Mouse (Mus musculus): ENCODE measurements around the gene Wdr70. TPM values are rescaled to one million over a fixed set of nuclear protein-coding genes. Genes with fewer than 3 reads are reported as not detected.

Gene Wdr70
- polyA plus RNA-seq, 1 experiment from 2014 or later, result 34.0 TPM

DNA sequence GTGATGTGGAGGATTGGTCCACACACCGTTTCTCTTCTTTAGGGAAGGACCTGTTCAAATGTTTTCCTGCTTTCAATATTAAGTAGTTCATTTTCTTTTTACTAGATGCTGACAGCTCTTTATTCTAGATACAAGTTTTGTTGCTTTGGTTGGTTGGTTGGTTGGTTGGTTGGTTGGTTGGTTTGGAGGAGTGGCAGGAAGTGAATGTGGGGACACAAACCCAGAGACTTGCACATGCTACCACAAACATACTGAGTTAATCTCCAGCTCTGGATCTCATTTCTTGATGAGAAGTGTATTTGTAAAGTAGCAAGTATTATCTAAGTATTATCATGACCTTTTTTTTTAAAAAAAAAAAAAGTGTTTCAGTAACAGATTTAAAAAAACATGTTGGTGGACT, 120.4 kb downstream of the Wdr70 start:
- Histone ChIP-seq H3K4me3 (no peak overlapping the region), H3K36me3 (peaks cover 6% of the 10 kb centered on the region; the same call in 1 of the 2 replicates), H3K4me2 (no peak overlapping the region), H3K4me1 (replicated peaks) (no peaks in the 10 kb centered on the region), H3K27me3 (no peaks in the 10 kb centered on the region), H3K27ac (no peak overlapping the region), H3K9me3 (replicated peaks) (no peaks in the 10 kb centered on the region), H3K9ac (no peak overlapping the region)
- 92% methylated on average over 1 of the region's 1 CpGs for WGBS
- no peak for ATAC-seq (replicated peaks; ENCODE audit: insufficient number of reproducible peaks, insufficient read depth, low FRiP score, low read depth)

DNA sequence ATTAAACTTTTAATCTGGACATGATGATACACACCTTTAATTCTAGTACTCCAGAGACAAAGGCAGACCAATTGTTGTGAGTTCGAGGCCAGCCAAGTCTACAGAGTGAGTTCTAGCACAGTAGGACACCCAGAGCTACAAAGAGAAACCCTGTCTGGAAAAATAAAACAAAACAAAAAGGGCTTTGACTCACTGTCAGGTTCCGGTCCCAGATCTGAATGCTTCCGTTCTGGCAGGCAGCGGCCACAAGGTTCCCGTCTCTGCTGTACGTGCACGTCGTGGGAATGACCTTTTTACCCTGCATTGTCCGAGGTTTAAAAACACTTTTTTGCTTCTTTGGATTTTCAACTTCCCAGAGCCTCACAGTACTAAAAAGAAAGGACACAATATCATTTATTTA, 122.2 kb downstream of the Wdr70 start:
- Histone ChIP-seq H3K27me3 (no peaks in the 10 kb centered on the region), H3K9me3 (replicated peaks) (no peaks in the 10 kb centered on the region), H3K4me2 (no peak overlapping the region), H3K9ac (no peak overlapping the region), H3K4me3 (no peak overlapping the region), H3K4me1 (replicated peaks) (no peaks in the 10 kb centered on the region), H3K27ac (no peak overlapping the region), H3K36me3 (peaks cover 6% of the 10 kb centered on the region; the same call in 1 of the 2 replicates)
- no peak for ATAC-seq (replicated peaks; ENCODE audit: insufficient number of reproducible peaks, insufficient read depth, low FRiP score, low read depth)
- 76% methylated on average over 9 of the region's 9 CpGs for WGBS

DNA sequence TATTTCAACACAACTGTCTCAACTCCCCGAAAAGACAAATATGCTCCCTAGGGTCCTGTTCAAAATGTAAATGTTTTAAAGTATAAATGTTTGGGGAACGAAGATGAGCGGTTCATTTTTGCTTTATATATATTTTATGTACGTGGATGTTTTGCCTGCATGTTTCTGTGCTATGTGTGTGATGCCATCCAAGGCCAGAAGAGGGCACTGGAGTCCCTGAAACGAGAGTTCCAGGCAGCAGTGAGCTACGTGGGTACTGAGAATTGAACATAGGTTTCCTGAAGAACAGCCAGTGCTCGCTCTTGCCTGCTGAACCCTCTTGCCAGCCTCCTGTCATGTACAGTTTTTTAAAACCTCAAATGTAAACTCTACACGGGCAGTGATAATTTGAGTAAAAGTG, 124.6 kb downstream of the Wdr70 start:
- WGBS, result 83% methylated on average over 8 of the region's 8 CpGs
- H3K9me3 ChIP-seq (replicated peaks), result no peaks in the 10 kb centered on the region
- H3K36me3 ChIP-seq, result peaks cover 6% of the 10 kb centered on the region; the same call in 1 of the 2 replicates
- H3K4me2 ChIP-seq, result no peak overlapping the region
- no peak overlapping the region for H3K27ac ChIP-seq
- no peaks in the 10 kb centered on the region for H3K4me1 ChIP-seq (replicated peaks)
- no peaks in the 10 kb centered on the region for H3K27me3 ChIP-seq
- no peak overlapping the region for H3K9ac ChIP-seq
- H3K4me3 ChIP-seq, result no peak overlapping the region
- no peak for ATAC-seq (replicated peaks; ENCODE audit: insufficient number of reproducible peaks, insufficient read depth, low FRiP score, low read depth)

DNA sequence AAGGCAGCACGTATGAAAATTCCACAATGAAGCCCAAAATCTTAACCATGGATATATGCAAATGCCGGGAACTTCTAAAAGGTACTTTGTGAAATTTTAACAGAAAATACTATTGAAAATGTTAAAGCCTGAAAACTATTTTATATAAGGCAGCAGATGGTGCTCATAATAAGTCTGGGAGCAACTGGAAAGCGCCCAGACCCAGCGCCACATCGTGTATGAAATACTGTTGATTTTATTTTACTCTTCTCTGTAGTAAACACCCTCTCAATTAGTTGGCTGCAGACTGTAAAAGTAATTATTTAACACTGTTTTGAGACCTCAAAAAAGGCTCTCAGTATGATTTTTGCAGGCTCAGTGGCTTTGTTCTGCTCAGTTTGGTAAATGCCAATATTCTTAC, 126.5 kb downstream of the Wdr70 start:
- H3K4me2 ChIP-seq, result no peak overlapping the region
- H3K4me3 ChIP-seq, result no peak overlapping the region
- H3K27ac ChIP-seq, result no peak overlapping the region
- no peaks in the 10 kb centered on the region for H3K9me3 ChIP-seq (replicated peaks)
- ATAC-seq (replicated peaks; ENCODE audit: insufficient number of reproducible peaks, insufficient read depth, low FRiP score, low read depth), result no peak
- H3K27me3 ChIP-seq, result no peaks in the 10 kb centered on the region
- no peak overlapping the region for H3K9ac ChIP-seq
- H3K36me3 ChIP-seq, result peaks cover 6% of the 10 kb centered on the region; the same call in 1 of the 2 replicates
- 89% methylated on average over 5 of the region's 5 CpGs for WGBS
- no peaks in the 10 kb centered on the region for H3K4me1 ChIP-seq (replicated peaks)

DNA sequence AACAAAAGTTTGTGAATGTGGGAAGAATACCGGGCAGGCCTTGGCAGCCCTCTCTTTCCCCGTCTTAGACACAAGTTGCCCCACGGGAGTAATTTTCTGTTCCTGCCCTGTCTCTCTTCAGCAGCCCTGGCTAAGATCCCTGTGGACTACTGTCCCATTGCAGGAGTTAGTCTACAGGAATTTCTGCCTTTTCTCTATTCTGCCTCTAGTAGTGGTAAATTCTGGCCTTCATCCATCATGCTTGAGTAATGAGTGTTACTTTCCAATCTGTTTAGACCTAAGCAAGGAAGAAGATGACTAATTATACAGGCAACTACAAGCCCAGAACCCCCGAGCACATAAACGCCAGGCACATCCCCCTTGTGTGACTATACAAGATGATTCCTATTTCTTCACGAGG, 136.2 kb downstream of the Wdr70 start:
- ATAC-seq (replicated peaks; ENCODE audit: insufficient number of reproducible peaks, insufficient read depth, low FRiP score, low read depth), result no peak
- Histone ChIP-seq H3K9ac (no peak overlapping the region), H3K9me3 (replicated peaks) (no peaks in the 10 kb centered on the region), H3K4me3 (no peak overlapping the region), H3K4me1 (replicated peaks) (no peaks in the 10 kb centered on the region), H3K27ac (no peak overlapping the region), H3K27me3 (no peaks in the 10 kb centered on the region), H3K4me2 (no peak overlapping the region), H3K36me3 (no peaks in the 10 kb centered on the region)
- WGBS, result 81% methylated on average over 6 of the region's 6 CpGs

DNA sequence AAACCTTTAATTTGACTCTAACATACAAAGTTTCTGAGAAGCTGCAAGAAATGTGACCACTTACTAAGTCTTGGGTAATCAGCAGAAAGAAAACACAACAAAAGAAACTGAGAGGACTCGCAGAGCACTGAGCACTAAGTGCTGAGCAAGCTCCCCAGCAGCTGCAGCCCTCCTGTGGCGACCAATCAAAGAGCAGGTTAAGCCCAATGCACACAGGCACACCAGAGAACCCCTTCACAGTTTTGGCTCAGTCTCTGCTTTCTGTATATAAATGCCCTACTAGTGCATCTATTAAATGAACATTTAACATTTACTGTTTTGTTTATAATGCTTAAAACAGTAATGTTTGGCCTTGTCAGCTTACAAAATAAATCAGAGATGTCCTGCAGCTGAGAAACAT, 137.5 kb downstream of the Wdr70 start:
- no peak for ATAC-seq (replicated peaks; ENCODE audit: insufficient number of reproducible peaks, insufficient read depth, low FRiP score, low read depth)
- H3K4me3 ChIP-seq, result no peak overlapping the region
- no peak overlapping the region for H3K4me2 ChIP-seq
- no peaks in the 10 kb centered on the region for H3K9me3 ChIP-seq (replicated peaks)
- no peak overlapping the region for H3K9ac ChIP-seq
- no peaks in the 10 kb centered on the region for H3K36me3 ChIP-seq
- 37% methylated on average over 2 of the region's 2 CpGs for WGBS
- no peaks in the 10 kb centered on the region for H3K27me3 ChIP-seq
- H3K4me1 ChIP-seq (replicated peaks), result no peaks in the 10 kb centered on the region
- H3K27ac ChIP-seq, result no peak overlapping the region

DNA sequence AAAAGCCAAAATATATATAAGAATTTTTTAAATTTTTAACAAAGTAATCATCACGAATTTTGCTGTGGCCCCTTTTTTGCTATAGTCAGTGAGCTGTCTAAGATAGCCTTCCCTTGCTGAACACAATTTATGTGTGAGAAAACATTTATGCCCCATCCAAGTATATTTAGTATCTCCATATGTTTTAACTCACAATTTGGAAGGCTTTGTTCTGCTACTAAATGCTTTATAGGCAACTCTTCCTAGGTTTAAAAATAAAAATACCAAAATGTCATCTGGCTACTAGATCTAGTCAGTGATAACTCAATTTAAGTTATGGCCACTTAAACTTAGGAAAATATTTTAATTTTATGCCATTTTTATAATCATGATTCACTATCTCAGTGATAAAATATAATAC, 142.1 kb downstream of the Wdr70 start:
- H3K4me1 ChIP-seq (replicated peaks), result no peaks in the 10 kb centered on the region
- no peak overlapping the region for H3K4me3 ChIP-seq
- no peaks in the 10 kb centered on the region for H3K36me3 ChIP-seq
- H3K4me2 ChIP-seq, result no peak overlapping the region
- 72% methylated on average over 1 of the region's 1 CpGs for WGBS
- H3K27me3 ChIP-seq, result no peaks in the 10 kb centered on the region
- H3K27ac ChIP-seq, result no peak overlapping the region
- no peak for ATAC-seq (replicated peaks; ENCODE audit: insufficient number of reproducible peaks, insufficient read depth, low FRiP score, low read depth)
- H3K9me3 ChIP-seq (replicated peaks), result no peaks in the 10 kb centered on the region
- H3K9ac ChIP-seq, result no peak overlapping the region

DNA sequence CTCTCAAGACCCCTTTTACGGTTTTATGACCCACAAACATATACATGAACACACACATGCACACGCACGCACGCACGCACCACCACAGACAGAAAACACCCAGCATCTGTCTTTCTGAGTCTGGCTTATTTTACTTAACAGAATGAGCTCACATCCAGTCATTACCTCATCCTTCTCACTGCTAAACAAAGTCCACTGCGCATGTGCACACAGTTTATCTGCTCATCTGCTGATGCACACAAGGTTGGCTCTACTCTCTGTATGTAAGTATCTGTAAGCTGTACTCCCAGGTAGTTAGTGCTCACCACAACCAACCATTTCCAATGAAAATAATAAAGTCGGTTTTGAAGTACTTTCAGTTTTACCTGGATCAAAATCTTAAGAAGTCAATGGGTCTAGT, 148.4 kb downstream of the Wdr70 start:
- no peaks in the 10 kb centered on the region for H3K9me3 ChIP-seq (replicated peaks)
- no peaks in the 10 kb centered on the region for H3K27me3 ChIP-seq
- H3K4me3 ChIP-seq, result no peak overlapping the region
- no peak overlapping the region for H3K27ac ChIP-seq
- no peaks in the 10 kb centered on the region for H3K4me1 ChIP-seq (replicated peaks)
- no peaks in the 10 kb centered on the region for H3K36me3 ChIP-seq
- 90% methylated on average over 7 of the region's 7 CpGs for WGBS
- no peak for ATAC-seq (replicated peaks; ENCODE audit: insufficient number of reproducible peaks, insufficient read depth, low FRiP score, low read depth)
- no peak overlapping the region for H3K4me2 ChIP-seq
- H3K9ac ChIP-seq, result no peak overlapping the region

DNA sequence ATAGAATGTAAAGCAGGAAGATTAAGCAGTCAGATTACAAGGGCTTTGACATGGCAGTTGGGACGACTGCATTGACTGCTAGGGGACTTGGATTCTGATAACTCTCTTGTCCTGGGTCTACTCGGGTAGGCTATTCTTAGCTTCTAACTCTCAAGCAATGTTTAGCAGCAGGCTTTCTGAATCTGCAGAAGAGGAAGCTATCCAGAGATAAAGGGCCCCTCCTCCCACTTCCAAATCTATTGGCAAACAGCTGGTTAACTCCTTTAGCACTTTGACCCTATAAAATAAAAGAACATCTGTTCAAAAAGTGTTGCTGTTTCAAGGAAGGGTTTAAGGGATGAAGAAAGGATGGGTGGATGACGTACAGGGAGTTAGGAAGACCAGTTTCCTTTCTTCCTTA, 157.3 kb downstream of the Wdr70 start:
- WGBS, result 19% methylated on average over 3 of the region's 3 CpGs
- H3K27ac ChIP-seq, result 0 out of 2 replicates have a peak overlapping the region, but pooled peaks have one; percentile 11
- no peak for ATAC-seq (replicated peaks; ENCODE audit: insufficient number of reproducible peaks, insufficient read depth, low FRiP score, low read depth)
- peaks cover 7% of the 10 kb centered on the region for H3K4me1 ChIP-seq (replicated peaks)
- no peaks in the 10 kb centered on the region for H3K9me3 ChIP-seq (replicated peaks)
- no peak overlapping the region for H3K9ac ChIP-seq
- H3K4me2 ChIP-seq, result no peak overlapping the region
- H3K27me3 ChIP-seq, result no peaks in the 10 kb centered on the region
- H3K4me3 ChIP-seq, result no peak overlapping the region
- no peaks in the 10 kb centered on the region for H3K36me3 ChIP-seq

DNA sequence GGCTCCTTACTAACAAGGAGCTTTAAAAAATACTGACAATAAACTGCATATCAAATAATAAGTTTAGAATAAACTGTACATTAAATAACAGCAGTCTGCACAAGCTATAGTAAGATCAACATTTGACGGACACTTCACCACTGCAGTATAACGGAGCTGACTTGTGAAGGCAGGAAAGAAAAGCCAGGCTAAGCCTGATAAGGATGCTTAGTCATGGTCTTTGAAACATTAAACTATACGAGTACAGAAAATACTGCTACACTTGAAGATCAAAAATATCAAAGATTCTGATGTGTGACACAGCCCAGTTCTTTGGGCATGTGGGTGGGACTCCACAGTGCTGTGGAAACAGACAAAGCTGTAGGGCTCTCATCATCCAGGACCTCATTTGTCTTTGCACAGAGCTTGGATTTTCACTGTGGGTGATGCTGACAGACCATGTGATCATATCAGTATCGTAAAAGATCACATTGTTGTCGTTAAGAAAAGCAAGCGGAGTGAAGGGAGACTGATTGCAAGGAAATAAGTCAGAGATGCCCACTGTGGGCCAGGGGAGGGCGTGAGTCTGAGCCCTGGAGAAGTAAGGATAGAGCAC, 163.3 kb downstream of the Wdr70 start:
- H3K27ac ChIP-seq, result no peak overlapping the region
- H3K9me3 ChIP-seq (replicated peaks), result no peaks in the 10 kb centered on the region
- no peaks in the 10 kb centered on the region for H3K27me3 ChIP-seq
- ATAC-seq (replicated peaks; ENCODE audit: insufficient number of reproducible peaks, insufficient read depth, low FRiP score, low read depth), result no peak
- H3K4me3 ChIP-seq, result no peak overlapping the region
- 48% methylated on average over 7 of the region's 7 CpGs for WGBS
- H3K4me2 ChIP-seq, result no peak overlapping the region
- H3K9ac ChIP-seq, result no peak overlapping the region
- H3K36me3 ChIP-seq, result no peaks in the 10 kb centered on the region
- H3K4me1 ChIP-seq (replicated peaks), result peaks cover 18% of the 10 kb centered on the region

DNA sequence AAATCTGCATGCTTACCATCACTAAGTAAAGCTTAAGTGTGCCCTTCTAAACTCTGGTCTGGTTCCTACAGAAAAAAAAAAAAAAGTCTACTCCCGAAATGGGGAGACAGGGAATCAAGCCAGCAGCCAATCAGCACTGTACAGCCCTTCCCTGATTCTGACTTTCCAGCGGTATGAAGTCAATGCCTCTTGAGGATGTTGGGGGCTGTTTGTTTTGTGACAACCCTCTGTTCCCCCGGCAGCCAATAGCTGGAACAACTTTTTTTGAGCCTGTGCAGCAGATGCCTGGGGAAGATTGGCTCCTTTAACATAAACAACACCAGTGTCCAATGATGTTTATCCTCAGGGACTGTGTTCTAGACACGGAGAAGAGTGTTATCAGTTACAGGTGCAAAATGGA, 164.4 kb downstream of the Wdr70 start:
- Histone ChIP-seq H3K9ac (no peak overlapping the region), H3K27ac (no peak overlapping the region), H3K4me2 (peak overlapping the region; percentile 57), H3K27me3 (no peaks in the 10 kb centered on the region), H3K9me3 (replicated peaks) (no peaks in the 10 kb centered on the region), H3K4me1 (replicated peaks) (peaks cover 18% of the 10 kb centered on the region), H3K4me3 (peak overlapping the region; percentile 27; the same call in 1 of the 2 replicates), H3K36me3 (no peaks in the 10 kb centered on the region)
- whole genome bisulfite sequencing, result 15% methylated on average over 4 of the region's 4 CpGs
- no peak for ATAC-seq (replicated peaks; ENCODE audit: insufficient number of reproducible peaks, insufficient read depth, low FRiP score, low read depth)

DNA sequence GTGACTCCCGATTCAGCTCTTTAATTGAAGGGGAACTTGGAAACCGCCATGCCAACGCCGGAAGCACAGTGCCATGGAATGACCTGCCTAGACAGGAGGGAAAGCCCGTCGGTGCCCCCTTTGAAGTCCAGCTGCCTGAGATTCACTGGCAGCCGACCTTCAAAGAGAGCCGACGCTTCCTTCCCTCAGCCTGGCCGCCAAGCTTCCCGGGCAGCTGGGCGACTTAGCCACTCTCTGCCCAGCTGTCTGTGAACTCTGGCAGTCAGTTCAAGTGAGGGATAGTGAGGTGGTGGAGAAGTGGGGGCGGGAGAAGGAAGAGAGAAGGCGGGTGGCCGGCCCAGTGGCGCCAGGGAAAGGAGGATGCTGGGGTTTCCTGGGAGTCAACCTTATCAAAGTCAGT, 164.9 kb downstream of the Wdr70 start:
- Histone ChIP-seq H3K9me3 (replicated peaks) (no peaks in the 10 kb centered on the region), H3K4me2 (peak overlapping the region; percentile 57), H3K36me3 (no peaks in the 10 kb centered on the region), H3K27me3 (no peaks in the 10 kb centered on the region), H3K4me1 (replicated peaks) (peaks cover 18% of the 10 kb centered on the region), H3K9ac (no peak overlapping the region), H3K4me3 (peak overlapping the region; percentile 27), H3K27ac (no peak overlapping the region)
- 23% methylated on average over 16 of the region's 16 CpGs for WGBS
- ATAC-seq (replicated peaks; ENCODE audit: insufficient number of reproducible peaks, insufficient read depth, low FRiP score, low read depth), result no peak; the same call in 1 of the 2 replicates

All from heart, embryonic 15.5 days (tissue).